27 mouse cellular contexts compared by ENCODE assay signal in genomic region chr6:30391996-30392395, GRCm38 (mm10).
"Had no signal": no experiment of that assay in that cellular context is flagged by ENCODE, and none has a peak within 500 bp of the region (broad histone marks: within the 10 kb centered on the region; RNA-seq: fewer than 3 reads in every experiment).

No protein-coding gene starts in this region.

- H3K4me1 ChIP-seq: embryonic facial prominence, embryonic 13.5 days; embryonic facial prominence, embryonic 15.5 days had no signal

- H3K4me3 ChIP-seq: embryonic facial prominence, embryonic 12.5 days; forebrain, embryonic 12.5 days; forebrain, embryonic 13.5 days; forebrain, embryonic 15.5 days had no signal

- H3K27me3 ChIP-seq: embryonic facial prominence, embryonic 12.5 days; embryonic facial prominence, embryonic 13.5 days; embryonic facial prominence, embryonic 15.5 days; forebrain, embryonic 12.5 days; forebrain, embryonic 13.5 days; forebrain, embryonic 15.5 days had no signal

- ATAC-seq: forebrain, embryonic 13.5 days; forebrain, embryonic 14.5 days; forebrain, embryonic 16.5 days; forebrain, postnatal 0 days had no signal

- H3K27ac ChIP-seq: embryonic facial prominence, embryonic 10.5 days; embryonic facial prominence, embryonic 12.5 days; embryonic facial prominence, embryonic 13.5 days; embryonic facial prominence, embryonic 15.5 days; forebrain, embryonic 10.5 days; forebrain, embryonic 12.5 days; forebrain, embryonic 13.5 days; forebrain, embryonic 15.5 days; heart, adult 2 months had no signal

- DNase-seq: cerebellum, adult 2 months; cerebellum, adult 8-10 months; cerebellum, adult 9-10 months; cerebellum, adult 9-11 months; cerebellum, postnatal 10 days; cerebellum, postnatal 14 days; cerebellum, postnatal 25 days; cerebellum, postnatal 36 days; embryo, embryonic 11 days; forebrain, postnatal 0 days; gastrocnemius, adult 2 months; gastrocnemius, postnatal 10 days; gastrocnemius, postnatal 14 days; gastrocnemius, postnatal 25 days; gastrocnemius, postnatal 36 days; heart, adult 18-20 months; heart, adult 2 months had no signal

- H3K4me2 ChIP-seq: embryonic facial prominence, embryonic 12.5 days; forebrain, embryonic 13.5 days had no signal

- H3K9ac ChIP-seq: embryonic facial prominence, embryonic 12.5 days; embryonic facial prominence, embryonic 13.5 days; embryonic facial prominence, embryonic 15.5 days; forebrain, embryonic 12.5 days; forebrain, embryonic 13.5 days; forebrain, embryonic 15.5 days; forebrain, postnatal 0 days had no signal

- H3K9me3 ChIP-seq: embryonic facial prominence, embryonic 10.5 days; embryonic facial prominence, embryonic 12.5 days; embryonic facial prominence, embryonic 13.5 days; embryonic facial prominence, embryonic 15.5 days; forebrain, embryonic 12.5 days; forebrain, embryonic 13.5 days; forebrain, embryonic 15.5 days had no signal
